Mouse (Mus musculus) kidney, adult 9 months (tissue): Measurements from ENCODE around the gene Itsn1.

Source experiments
- DNase-seq: peaks from one replicate; pipeline ENCODE4 v3.0.0; 2022

Itsn1 gene

DNA sequence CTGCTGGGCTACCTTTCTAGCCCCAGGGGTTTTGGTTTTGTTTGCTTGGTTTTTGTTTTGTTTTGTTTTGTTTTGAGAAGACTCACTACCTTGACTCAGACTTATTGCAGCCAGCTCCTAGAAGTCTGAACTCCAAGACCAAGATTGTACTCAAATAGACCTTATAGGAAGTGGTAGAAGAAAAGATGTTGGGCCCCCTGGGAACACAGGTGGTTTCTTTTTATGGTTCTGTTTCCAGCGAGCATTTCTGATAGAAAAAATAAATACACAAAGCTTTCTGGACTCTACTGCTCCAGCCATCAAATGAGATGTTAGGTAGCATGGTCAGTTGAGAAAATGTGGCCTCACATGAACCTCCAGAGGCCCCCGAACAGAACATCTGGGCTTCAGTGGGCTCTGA, 150.0 kb downstream of the Itsn1 start:
- no peak for DNase-seq

DNA sequence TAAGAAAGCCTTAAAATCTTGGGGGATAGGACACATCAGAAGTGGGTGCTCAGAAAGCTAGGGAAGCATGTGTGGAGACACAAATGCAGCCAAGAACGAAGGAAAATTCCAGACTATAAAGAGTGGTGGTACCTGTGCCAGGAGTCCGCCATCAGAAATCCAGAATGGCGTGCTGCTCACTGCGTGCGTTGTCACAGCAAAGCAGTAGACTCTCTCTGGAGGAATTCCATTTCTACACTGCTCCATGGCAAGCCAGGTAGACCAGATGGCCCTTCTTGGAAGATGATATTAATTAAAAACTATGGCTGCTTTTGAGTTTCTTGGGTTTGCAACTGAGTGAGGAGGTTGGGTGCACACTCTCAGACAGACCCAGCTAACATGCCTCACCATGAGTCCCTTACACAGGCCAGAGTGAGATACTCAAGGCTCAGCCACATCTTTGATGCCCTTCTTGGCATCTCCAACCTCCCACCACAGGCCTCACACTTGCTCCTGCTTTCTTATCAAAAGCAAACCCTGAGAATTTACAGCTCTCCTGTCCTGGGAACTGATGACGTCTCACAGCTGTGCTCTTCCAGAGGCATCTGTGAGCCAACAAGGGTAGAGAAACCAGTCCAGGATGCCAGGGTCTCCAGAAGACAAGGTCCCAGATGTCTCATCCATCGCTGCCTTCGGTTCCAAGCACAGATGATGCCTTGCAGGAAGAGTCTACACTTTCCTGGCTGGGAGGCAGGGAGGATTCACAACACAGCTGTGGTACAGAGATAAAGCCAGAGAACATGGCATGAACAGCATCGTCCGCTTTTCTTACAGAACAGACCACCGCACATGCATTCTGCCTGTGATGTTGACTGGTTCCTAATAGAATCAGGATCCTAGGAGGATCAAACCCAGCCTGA, 152.0 kb downstream of the Itsn1 start:
- DNase-seq: no peak

DNA sequence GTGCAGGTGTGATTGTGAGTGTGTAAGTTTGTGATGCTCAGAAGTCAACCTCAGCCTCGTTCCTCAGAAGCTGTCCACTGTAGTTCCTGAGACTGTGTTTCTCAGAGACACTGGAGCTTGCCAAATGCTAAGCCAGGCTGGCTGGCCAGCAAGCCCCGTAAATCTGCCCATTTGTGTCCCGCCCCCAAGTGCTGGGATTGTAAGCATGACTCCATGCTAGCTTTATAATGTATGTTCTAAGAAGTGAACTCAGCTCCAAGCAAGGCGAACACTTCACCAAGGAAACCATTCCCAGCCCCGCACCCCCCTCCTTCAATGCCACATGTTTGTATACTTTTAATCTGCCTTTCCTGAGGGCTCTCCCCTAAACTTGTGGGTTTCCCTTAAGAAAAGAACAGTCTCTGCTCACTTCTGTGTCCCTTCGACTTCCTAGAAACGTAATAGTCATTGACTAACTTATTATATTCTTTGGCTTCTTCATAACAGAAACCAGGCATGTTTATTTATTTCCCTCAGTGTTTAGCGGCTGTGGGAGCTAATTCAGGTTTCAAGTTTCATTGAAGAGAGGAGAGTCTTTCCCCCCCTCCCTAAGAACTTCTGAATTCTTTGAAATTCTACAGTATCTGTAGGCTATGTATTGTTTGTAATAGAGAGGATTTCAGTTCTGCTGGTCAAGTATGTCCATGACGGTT, 153.2 kb downstream of the Itsn1 start:
- DNase-seq: no peak

GRCm38 (mm10) chr16:91883636-91884035, 154.6 kb downstream of the Itsn1 start:
- no peak for DNase-seq

GRCm38 (mm10) chr16:91884196-91884595, 155.1 kb downstream of the Itsn1 start:
- no peak for DNase-seq

- DNase-seq: no peak
Observed at GRCm38 (mm10) chr16:91885389-91886122, 156.5 kb downstream of the Itsn1 start.

GRCm38 (mm10) chr16:91888368-91888767, 159.3 kb downstream of the Itsn1 start:
- DNase-seq: no peak

- DNase-seq: no peak
Observed at GRCm38 (mm10) chr16:91889831-91890230, 160.8 kb downstream of the Itsn1 start.

DNA sequence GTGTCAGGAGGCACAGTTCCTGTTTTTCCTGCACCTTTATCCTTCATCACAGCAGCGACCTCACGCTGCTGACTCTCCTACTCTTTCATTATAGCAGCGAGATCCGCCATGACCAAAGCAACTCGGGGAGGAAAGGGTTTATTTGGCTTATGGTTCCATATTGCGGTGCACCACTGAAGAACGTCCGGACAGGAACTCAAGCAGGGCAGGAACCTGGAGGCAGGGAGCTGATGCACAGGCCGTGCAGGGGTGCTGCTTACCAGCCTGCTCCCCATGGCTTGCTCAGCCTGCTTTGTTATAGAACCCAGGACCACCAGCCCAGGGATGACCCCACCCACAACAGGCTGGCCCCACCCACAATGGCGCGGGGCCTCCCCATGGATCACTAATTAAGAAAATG, 162.1 kb downstream of the Itsn1 start:
- DNase-seq: no peak

GRCm38 (mm10) chr16:91896426-91896830, 167.3 kb downstream of the Itsn1 start:
- DNase-seq: no peak

DNA sequence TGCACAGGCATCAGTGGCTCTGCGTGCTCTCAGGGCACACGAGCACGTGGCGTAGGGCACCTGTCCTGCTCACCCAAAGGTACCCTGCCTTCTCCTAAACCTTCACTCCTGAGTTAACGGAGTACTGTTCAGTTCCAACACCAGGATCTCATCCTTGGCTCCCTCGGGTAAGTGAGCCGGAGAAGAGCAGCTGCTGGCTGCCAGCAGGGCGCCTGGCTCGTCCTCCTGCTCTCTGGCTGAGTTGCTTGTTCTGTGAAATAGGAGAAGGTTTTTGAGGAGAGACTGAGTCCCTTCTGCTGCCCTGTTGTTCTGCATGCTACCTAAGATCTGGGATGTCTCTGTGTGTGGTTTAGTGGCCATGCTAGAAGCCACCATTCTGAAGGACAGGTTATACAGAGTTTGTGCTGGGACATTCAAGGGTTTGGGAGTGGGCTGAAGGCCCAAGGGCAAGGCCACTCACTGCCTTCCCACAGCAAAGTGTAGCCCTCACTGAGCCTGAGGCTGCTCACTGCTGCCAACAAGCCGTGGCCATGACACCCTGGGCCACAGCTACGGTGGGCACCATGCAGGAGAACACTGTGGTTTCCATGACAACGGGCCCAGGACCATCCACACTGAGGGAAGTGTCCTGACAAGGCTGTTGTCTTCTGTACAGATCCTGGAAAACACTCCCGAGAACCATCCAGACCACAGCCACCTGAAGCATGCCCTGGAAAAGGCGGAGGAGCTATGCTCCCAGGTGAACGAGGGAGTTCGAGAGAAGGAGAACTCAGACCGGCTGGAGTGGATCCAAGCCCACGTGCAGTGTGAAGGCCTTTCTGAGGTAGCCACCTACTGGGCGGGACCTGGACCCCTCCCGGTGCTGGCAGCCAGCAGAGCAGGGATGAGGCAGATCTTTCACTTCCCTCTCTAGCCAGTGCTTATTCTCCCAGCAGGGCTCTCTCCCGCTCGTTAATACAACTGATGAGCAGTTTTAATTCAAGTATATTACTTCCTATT, 170.1 kb downstream of the Itsn1 start:
- DNase-seq: no peak

DNA sequence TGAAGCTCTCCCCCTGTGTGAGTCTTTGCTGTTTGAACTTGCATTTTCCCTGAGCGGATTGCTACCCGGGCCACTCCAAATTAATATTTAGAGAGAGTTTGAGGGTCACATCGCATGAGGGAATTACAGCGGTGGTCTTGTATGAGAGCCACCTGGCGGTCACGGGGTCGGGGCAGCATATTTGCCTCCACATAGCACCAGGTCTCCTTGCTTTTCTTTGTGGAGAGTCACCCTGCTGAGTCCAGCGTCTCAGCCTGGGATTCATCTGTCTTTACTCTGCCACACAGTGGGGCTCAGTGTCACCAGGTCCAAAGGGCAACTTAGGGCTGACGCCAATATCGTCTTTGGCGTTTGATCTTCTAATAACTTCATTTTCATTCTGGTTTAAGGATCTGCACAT, 171.2 kb downstream of the Itsn1 start:
- DNase-seq: no peak

GRCm38 (mm10) chr16:91903801-91904506, 174.9 kb downstream of the Itsn1 start:
- DNase-seq: no peak

DNA sequence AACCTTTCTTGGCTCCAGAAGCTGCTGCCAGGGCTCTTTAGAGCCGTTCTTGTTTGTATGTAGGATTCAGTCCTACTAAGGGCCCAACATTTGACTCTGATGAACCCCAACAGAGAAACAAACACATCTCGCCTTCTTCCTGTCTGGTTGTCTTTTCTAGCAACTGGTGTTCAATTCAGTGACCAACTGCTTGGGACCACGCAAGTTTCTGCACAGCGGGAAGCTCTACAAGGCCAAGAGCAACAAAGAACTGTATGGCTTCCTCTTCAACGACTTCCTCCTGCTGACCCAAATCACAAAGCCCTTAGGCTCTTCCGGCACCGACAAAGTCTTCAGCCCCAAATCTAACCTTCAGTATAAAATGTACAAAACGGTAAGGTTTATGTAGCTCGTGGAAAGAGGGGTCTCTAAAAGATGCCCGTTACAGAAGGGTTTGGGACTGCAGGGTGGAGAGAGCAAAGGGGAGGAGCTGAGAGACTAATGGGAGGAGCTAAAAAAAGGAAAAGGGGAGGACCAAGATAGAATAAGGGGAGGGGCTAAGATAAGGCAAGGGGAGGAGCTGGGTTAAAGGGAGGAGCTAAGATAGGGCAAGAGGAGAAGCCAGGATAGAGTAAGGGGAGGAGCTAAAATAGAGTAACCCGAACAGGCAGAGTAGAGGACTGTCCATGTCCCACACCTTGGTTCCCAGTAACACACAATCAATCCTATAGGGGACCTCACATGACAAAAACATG, 176.2 kb downstream of the Itsn1 start:
- no peak for DNase-seq

DNA sequence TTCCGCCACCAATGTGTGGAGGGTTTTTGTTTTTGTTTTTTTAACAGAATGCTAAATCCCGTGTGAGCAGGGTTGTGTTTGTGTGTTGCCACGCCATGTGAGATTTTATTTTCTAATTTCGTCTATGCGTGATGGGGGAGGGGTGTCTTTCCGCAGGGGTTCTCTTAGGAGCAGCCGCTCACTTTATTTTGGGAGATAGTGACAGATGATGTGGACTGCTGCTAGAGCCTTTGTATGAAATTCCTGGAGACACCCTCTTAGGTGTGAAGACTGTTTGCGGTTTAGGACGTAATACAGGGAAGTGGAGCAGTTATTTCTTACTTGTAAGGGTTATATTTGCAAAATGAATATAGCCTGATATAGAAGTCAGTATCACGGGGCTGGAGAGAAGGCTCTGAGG, 176.9 kb downstream of the Itsn1 start:
- DNase-seq: no peak

- DNase-seq: no peak
Observed at GRCm38 (mm10) chr16:91906672-91907071, 177.6 kb downstream of the Itsn1 start.

GRCm38 (mm10) chr16:91907158-91907557, 178.1 kb downstream of the Itsn1 start:
- no peak for DNase-seq

DNA sequence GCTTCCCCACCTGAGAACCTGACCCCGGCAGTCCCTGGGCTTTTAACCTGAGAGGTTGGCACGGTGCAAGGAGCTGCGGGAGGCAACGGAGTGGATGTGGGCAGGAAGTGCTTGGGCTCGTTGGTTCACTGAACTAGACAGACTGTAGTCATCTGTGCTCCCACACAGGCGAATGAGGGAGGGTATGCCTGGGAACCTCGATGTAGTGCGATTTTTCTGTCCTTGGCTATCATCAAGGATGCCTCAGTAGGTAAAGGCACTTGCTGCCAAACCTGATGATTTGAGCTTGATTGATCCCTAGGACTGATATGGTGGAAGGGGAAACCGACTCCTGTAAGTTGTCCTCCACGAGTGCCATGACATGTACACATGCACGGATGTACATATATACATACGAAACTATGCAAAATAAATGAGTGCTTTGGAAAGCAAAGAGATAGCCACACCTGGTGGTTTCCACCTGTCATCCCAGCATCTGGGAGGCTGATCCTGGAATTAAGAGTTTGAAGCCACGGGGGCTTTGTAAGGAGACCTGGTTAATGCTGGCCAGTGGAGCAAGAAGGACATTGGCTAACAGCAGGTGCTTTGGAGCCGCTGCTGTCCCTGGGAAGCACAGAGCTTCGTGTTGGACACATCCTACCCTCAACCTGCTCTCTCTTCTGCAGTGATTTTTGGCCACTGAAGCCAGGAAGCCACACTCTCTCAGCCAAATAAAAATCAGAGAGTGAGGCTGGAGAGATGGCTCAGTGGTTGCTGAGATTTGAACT, 180.7 kb downstream of the Itsn1 start:
- DNase-seq: no peak

DNA sequence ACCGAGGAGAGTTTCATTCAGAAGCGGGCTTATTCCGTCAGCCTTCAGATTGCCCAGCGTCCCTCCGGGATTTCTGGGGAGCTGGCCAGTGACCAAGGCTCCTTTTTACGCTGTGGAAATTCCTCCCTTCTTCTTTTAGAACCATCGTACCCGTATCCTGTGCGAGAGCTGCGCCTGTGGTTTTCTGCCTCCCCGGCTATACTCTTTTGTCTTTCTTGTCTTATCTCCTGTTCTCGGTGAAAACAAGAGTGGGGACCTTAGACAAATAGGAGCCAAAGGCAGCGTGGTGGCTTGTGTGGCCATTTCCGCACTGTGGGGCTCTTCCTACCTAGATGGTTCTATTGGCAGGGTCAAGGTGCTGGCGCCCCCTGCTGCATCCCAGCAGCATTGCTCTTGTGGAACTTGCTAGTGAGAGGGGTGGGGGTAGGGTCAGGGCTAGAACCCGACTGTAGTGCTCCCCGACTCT, 188.6 kb downstream of the Itsn1 start:
- peak; percentile 86 for DNase-seq

DNA sequence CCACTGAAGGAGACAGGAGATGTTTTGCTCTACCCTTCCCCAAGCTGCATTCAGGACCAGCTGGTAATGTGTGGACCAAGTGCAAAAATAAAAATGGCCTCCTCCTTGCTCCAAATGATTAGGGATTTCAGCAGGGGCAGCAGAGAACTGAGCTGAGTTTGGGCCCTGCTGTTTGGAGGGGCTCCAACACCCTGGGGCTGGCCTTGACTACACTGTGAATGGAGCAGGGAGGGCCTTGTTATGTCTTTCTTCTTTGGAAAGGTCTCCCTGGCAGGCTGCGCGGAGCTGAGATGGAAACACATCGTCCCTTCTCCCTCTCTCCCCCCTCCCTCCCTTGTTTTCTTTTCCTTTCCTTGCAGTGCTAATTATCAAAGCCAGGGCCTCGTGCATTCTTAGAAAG, 189.4 kb downstream of the Itsn1 start:
- DNase-seq: no peak
